Mouse (Mus musculus) bone marrow, adult 2 months (tissue): ENCODE data around the gene Ostm1. TPM values are rescaled to one million over a fixed set of nuclear protein-coding genes. Genes with fewer than 3 reads are reported as not detected.

Source experiments
- H3K27ac ChIP-seq: fragments of 200-500 bp; 2 replicates; pipeline ENCODE4 v1.5.1; 2012; ENCODE audit warnings: low read depth, mild to moderate bottlenecking, control low read depth, inconsistent platforms, low read length; ENCODE audit not compliant: control insufficient read depth, poor library complexity, insufficient read depth
- H3K4me1 ChIP-seq: fragments of 200-500 bp; 2 replicates; pipeline ENCODE4 v1.6.1; 2011; ENCODE audit warnings: low read length; ENCODE audit not compliant: control insufficient read depth, insufficient read depth
- H3K4me3 ChIP-seq: fragments of 200-500 bp; replicated peaks from 2 replicates; pipeline ENCODE3; 2011; ENCODE audit warnings: mild to moderate bottlenecking, low read depth, low read length, control low read depth; ENCODE audit not compliant: control insufficient read depth
- CTCF ChIP-seq: fragments of 200-500 bp; IDR thresholded peaks from 2 replicates; pipeline ENCODE4 v1.5.1; 2011; ENCODE audit warnings: low read length, control low read depth; ENCODE audit not compliant: control insufficient read depth, insufficient read depth
- POLR2A ChIP-seq: fragments of 200-500 bp; IDR thresholded peaks from 2 replicates; pipeline ENCODE4 v1.6.1; 2011; ENCODE audit warnings: low read depth, mild to moderate bottlenecking, control low read depth, low read length, borderline replicate concordance; ENCODE audit not compliant: control insufficient read depth
- WGBS: fragments of 180-500 bp; shearing (Covaris S2); methylation state at CpG from one replicate; pipeline ENCODE4 v1.1.7; 2018; 5-methylcytosine and 5-hydroxymethylcytosine counted together
- polyA plus RNA-seq: library from polyadenylated mRNA; stranded (reverse); fragments of >200 nt; gene quantifications from 2 replicates; pipeline ENCODE4 v1.2.4, GENCODE M21; 2011; ENCODE audit warnings: low replicate concordance; ENCODE audit not compliant: missing spikeins, insufficient read depth, insufficient read length

The Ostm1 gene
- polyA plus RNA-seq, 1 experiment: 16.3 TPM

DNA sequence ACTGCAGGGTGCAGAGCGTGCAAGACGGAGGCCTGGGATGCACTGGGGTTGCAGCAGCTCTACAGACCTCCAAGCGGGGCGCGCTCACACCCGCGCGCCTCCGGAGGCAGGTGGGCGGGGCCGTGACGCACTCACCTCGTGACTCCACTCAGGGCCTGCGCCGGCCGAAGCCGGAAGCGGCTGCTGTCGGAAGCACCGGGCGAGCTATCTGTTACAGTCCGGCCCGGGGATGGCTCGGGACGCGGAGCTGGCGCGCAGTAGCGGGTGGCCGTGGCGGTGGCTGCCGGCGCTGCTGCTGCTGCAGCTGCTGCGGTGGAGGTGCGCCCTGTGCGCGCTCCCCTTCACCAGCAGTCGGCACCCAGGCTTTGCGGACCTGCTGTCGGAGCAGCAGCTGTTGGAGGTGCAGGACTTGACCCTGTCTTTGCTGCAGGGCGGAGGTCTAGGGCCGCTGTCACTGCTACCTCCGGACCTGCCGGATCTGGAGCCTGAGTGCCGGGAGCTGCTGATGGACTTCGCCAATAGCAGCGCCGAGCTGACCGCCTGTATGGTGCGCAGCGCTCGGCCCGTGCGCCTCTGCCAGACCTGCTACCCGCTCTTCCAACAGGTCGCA, 95.2 kb downstream of the Ostm1 start:
- no peaks in the 10 kb centered on the region; the same call in 1 of the 2 replicates for H3K4me1 ChIP-seq

DNA sequence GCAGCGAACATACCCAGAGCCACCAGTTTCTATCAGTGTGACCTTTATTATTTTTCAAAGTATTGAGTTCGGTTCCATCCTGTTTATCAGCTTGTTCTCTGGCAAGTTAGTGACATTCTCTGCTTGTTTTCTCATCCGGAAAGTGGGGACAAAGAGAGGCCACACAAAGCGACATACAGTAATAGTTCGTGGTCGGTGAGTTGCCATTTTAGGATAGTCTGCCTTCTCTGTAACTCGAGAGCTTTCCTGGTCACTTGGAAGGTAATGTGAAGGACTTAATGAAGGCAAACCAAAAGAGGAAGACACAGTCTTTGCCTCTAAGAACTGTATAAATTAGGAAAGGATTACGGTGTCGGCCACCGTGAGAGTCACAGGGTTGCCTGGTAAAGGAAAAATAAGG, 96.0 kb downstream of the Ostm1 start:
- no peak overlapping the region for H3K27ac ChIP-seq
- 1% methylated on average over 10 of the region's 10 CpGs for WGBS
- TF ChIP-seq POLR2A (no peak), CTCF (no peak)

More for the DNA sequence above, 95.2 kb downstream of the Ostm1 start:
- peak overlapping the region; percentile 92 for H3K27ac ChIP-seq
- TF ChIP-seq CTCF (no peak), POLR2A (peak; percentile 95; the same call in 1 of the 2 replicates)
- WGBS: under 1% methylated on average over 56 of the region's 56 CpGs
- H3K4me3 ChIP-seq: peak overlapping the region; percentile 97

GRCm38 (mm10) chr10:42680582-42681001, 97.0 kb downstream of the Ostm1 start:
- TF ChIP-seq CTCF (no peak), POLR2A (no peak)
- no peak overlapping the region for H3K27ac ChIP-seq
- H3K4me3 ChIP-seq: no peak overlapping the region
- 21% methylated on average over 6 of the region's 6 CpGs for WGBS
- no peaks in the 10 kb centered on the region; the same call in 1 of the 2 replicates for H3K4me1 ChIP-seq

More for the DNA sequence above, 96.0 kb downstream of the Ostm1 start:
- Histone ChIP-seq H3K4me1 (no peaks in the 10 kb centered on the region; the same call in 1 of the 2 replicates), H3K4me3 (peak overlapping the region; percentile 97)

DNA sequence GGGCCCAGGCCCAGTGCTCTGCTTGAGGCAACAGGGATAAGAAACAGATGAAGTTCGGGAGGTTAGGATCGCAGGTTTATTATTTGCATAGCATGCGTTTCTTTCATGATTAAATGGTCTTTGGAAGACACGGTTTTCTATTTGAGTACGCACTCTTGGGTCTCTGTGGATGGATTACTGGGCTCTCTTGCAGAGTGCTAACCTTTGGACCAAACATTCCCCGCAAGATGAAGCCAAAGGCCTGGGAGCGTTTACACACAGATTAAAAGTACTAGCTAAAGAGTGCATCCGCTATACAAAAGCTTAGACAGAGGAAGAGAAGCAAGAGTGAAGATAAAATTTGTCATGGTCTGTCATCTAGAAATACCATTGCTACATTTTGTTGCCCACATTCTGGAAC, 98.8 kb downstream of the Ostm1 start:
- TF ChIP-seq POLR2A: no peak
- no peak for TF ChIP-seq CTCF
- Histone ChIP-seq H3K27ac (no peak overlapping the region), H3K4me3 (no peak overlapping the region), H3K4me1 (no peaks in the 10 kb centered on the region; the same call in 1 of the 2 replicates)
- 96% methylated on average over 8 of the region's 8 CpGs for WGBS

DNA sequence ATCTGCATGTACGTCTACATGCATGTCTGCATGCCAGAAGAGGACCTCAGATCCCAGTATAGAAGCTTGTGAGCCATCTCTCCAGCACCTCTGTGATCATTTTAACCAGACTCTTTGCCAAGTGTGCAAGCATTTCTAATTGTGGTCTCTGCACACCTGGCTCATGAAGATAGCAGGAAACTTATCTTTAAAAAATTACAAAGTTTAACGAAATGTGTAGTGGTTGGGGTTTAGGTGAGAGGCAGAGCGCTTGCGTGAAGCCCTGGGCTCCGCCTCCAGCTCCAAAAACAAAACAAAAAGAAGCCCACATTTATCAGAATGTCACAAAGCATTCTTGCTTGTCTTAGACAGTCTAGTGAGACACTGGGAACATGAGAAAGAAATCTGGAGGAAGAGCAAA, 104.3 kb downstream of the Ostm1 start:
- TF ChIP-seq POLR2A (no peak), CTCF (no peak)
- no peaks in the 10 kb centered on the region for H3K4me1 ChIP-seq
- H3K27ac ChIP-seq: no peak overlapping the region
- WGBS: 75% methylated on average over 5 of the region's 5 CpGs
- H3K4me3 ChIP-seq: no peak overlapping the region

DNA sequence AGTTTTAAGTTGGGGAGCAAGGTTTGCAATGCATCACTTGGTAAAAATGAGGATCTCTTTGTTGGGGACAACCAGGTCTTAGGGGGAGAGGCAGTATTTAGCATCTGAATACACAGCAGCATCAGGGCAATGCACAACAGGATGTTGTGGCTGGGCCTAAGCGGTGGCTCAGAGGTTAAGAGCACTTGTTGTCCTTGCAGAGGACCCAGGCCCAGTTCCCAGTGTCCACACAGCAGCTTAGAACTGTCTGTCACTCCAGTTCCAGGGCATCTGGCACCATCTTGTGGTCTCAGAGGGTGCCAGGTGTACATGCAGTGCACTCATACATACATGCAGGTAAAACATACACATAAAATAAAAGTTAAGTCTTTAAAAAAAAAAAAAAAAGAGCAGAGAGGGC, 106.1 kb downstream of the Ostm1 start:
- Histone ChIP-seq H3K4me1 (no peaks in the 10 kb centered on the region), H3K4me3 (no peak overlapping the region), H3K27ac (no peak overlapping the region)
- WGBS: 88% methylated on average over 1 of the region's 1 CpGs
- TF ChIP-seq POLR2A: no peak
- no peak for TF ChIP-seq CTCF

DNA sequence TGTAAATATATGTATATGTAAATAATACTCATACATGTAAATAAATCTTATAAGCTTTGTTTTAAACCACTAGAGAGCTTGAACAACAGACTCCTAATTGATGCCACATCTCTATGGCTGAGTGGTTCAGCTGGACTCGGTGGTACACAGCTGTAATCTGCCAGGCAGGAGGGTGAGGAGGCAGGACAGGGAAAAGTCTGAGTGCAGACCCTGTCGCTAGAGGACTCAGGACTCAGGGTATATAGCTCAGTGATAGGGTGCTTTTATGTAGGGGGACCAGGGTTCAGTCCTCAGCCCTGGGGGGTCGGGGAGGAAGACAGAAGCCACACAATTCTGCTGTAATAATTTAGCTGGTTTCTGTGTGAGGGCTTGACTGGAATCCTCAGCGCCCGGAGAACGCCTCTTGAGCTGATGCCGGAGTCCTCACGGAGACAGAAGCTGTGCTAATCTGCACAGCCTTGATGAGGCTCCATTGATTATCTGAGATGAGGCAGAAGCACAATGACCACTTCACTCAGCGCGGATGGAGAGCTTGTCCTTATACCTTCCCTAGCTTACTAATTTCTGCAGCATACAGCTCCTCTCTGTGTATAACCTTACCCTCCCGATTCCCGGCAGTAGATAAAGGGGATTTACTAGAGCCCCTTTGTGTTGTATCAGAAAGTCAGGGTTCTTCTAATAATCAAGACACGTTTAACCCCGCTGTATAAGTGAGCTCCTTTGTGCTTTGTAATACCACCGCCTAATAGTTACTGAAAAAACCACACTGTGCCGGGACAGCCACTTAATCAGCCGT, 106.8 kb downstream of the Ostm1 start:
- TF ChIP-seq POLR2A (no peak), CTCF (no peak)
- no peak overlapping the region for H3K4me3 ChIP-seq
- 87% methylated on average over 17 of the region's 17 CpGs for WGBS
- no peaks in the 10 kb centered on the region for H3K4me1 ChIP-seq
- no peak overlapping the region for H3K27ac ChIP-seq

DNA sequence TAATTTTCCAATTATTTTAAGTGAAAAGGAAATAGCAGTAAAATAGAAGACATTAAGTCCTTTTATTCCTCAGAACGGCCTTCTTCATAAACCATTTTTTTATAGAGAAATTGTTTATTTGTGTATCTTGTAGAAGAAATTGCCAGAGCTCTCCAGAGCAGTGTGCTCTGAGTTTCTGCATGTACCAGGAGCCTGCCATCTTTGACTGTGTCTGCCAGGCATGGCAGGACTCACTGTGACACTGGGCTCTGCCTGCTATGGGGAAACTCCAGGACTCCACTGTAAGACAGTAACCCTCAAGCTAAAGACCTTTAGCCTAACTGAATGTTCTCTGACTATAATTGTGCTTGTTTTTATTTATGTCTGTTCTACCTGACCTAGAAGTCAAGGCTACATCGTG, 107.4 kb downstream of the Ostm1 start:
- 92% methylated on average over 2 of the region's 2 CpGs for WGBS
- H3K27ac ChIP-seq: no peak overlapping the region
- H3K4me1 ChIP-seq: no peaks in the 10 kb centered on the region
- H3K4me3 ChIP-seq: no peak overlapping the region
- TF ChIP-seq POLR2A (no peak), CTCF (no peak)
